ENCODE assay signal across 13 mouse cellular contexts in the genomic region with DNA sequence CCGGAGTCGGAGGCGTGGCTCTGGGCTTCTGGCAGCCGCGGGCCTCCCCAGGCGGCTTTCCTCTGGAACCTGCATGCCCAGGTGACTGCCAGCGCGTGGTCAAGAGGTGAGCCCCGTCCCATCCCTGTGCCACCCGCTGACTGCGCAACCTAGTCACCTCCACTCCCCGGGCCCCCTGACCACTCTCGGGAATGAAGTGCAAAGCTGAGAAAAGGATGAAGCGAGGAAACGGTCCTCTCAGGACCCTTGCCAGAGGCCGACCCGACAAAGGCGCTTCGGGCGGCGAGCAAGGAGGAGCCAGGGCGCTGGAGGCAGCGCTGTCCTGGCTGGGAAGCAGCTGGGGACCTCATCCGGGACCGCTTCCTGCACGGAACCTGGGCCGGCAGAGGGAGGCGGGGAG. TPM values are rescaled to one million over a fixed set of nuclear protein-coding genes. Genes with fewer than 3 reads are reported as not detected.
A peak's percentile ranks its signal among the peaks of the same experiment; 100 is the strongest.
DNase-seq lines count a peak whose midpoint lies in the region; ATAC-seq and TF ChIP-seq lines count a peak whose summit lies in the region.
"Not testable (repeated sequence)": the region's sequence is repeated elsewhere in the genome, so short reads cannot be mapped to it uniquely, and the experiment has no call there.
"Had no signal": no experiment of that assay in that cellular context is flagged by ENCODE, and none has a peak within 500 bp of the region (broad histone marks: within the 10 kb centered on the region; RNA-seq: fewer than 3 reads in every experiment).

No protein-coding gene starts in this region.

- H3K9ac ChIP-seq in heart, embryonic 13.5 days; intestine, embryonic 14.5 days (ENCODE audit: low read length); liver, postnatal 0 days (replicated peaks); stomach, postnatal 0 days (ENCODE audit: low read length): not testable (repeated sequence)

- TF ChIP-seq EP300 in liver, postnatal 0 days (IDR thresholded peaks at IDR 0.05; ENCODE audit: low read depth); stomach, postnatal 0 days (optimal IDR thresholded peaks at IDR 0.05): not testable (repeated sequence)

- H3K4me2 ChIP-seq in heart, embryonic 13.5 days: peak overlapping the region; percentile 66
- peak overlapping the region; percentile 48 for H3K4me2 ChIP-seq in intestine, embryonic 14.5 days (ENCODE audit: low read length)
- not testable (repeated sequence) for H3K4me2 ChIP-seq in liver, postnatal 0 days (ENCODE audit: low read depth, low read length)
- H3K4me2 ChIP-seq in stomach, postnatal 0 days (replicated peaks; ENCODE audit: low read depth): peak overlapping the region; percentile 44

- H3K27ac ChIP-seq in forebrain, embryonic 10.5 days: peak overlapping the region; percentile 67; the same call in 1 of the 2 replicates
- H3K27ac ChIP-seq in heart, embryonic 13.5 days (replicated peaks); intestine, embryonic 14.5 days (ENCODE audit: low read depth); left cerebral cortex, adult 2 months; liver, postnatal 0 days (ENCODE audit: low read depth); stomach, postnatal 0 days (replicated peaks): not testable (repeated sequence)

- intact Hi-C loops in left cerebral cortex, adult 2 months (cut with DNase I): not testable (repeated sequence)

- H3K36me3 ChIP-seq in forebrain, embryonic 10.5 days (replicated peaks); heart, embryonic 13.5 days; intestine, embryonic 14.5 days (ENCODE audit: control insufficient read depth, insufficient read depth, low read length); liver, postnatal 0 days (replicated peaks; ENCODE audit: insufficient read depth, low read length); stomach, postnatal 0 days (ENCODE audit: control insufficient read depth, insufficient read depth, low read length): not testable (repeated sequence)

- not testable (repeated sequence) for TF ChIP-seq CTCF in left cerebral cortex, adult 2 months (IDR thresholded peaks at IDR 0.05); liver, postnatal 0 days (IDR thresholded peaks at IDR 0.05; ENCODE audit: low read depth); stomach, postnatal 0 days (IDR thresholded peaks at IDR 0.05; ENCODE audit: low read depth)

- peak overlapping the region; percentile 56 for H3K4me3 ChIP-seq in forebrain, embryonic 10.5 days
- peak overlapping the region; percentile 49 for H3K4me3 ChIP-seq in heart, embryonic 13.5 days
- H3K4me3 ChIP-seq in intestine, embryonic 14.5 days (ENCODE audit: low read depth, low read length): peak overlapping the region; percentile 26
- H3K4me3 ChIP-seq in left cerebral cortex, adult 2 months: peak overlapping the region; percentile 28
- not testable (repeated sequence) for H3K4me3 ChIP-seq in liver, postnatal 0 days (ENCODE audit: low read depth, low read length)
- H3K4me3 ChIP-seq in stomach, postnatal 0 days (ENCODE audit: low read depth, low read length): peak overlapping the region; percentile 20

- WGBS in forebrain, embryonic 10.5 days: under 1% methylated on average over 21 of the region's 28 CpGs
- 2% methylated on average over 23 of the region's 28 CpGs for WGBS in heart, embryonic 13.5 days
- 4% methylated on average over 15 of the region's 28 CpGs for WGBS in intestine, embryonic 14.5 days
- WGBS in liver, postnatal 0 days (ENCODE audit: insufficient replicate concordance): 2% methylated on average over 16 of the region's 28 CpGs
- WGBS in stomach, postnatal 0 days: 3% methylated on average over 19 of the region's 28 CpGs

- DNase-seq in cerebellum, postnatal 10 days: peak; percentile 7 to 16
- DNase-seq in forebrain, embryonic 10.5 days (ENCODE audit: extremely low spot score, low spot score): peak; percentile 17
- DNase-seq in intestine, embryonic 14.5 days (ENCODE audit: low spot score): peak; percentile 54
- not testable (repeated sequence) for DNase-seq in left cerebral cortex, adult 2 months (ENCODE audit: extremely low spot score in 1 of 2, low spot score in 2 of 2)
- DNase-seq in liver, postnatal 0 days: peak; percentile 7
- peak; percentile 33 for DNase-seq in neural tube, embryonic 10.5 days (ENCODE audit: extremely low spot score, low spot score)
- DNase-seq in stomach, postnatal 0 days (ENCODE audit: low spot score): peak; percentile 11

- H3K4me1 ChIP-seq in forebrain, embryonic 10.5 days; heart, embryonic 13.5 days; intestine, embryonic 14.5 days (replicated peaks; ENCODE audit: control insufficient read depth, insufficient read depth, low read length); liver, postnatal 0 days (ENCODE audit: insufficient read depth); stomach, postnatal 0 days (replicated peaks; ENCODE audit: control insufficient read depth, insufficient read depth): not testable (repeated sequence)

- not testable (repeated sequence) for H3K27me3 ChIP-seq in forebrain, embryonic 10.5 days (ENCODE audit: poor library complexity, severe bottlenecking); heart, embryonic 13.5 days (replicated peaks); intestine, embryonic 14.5 days (replicated peaks; ENCODE audit: control insufficient read depth, insufficient read depth, low read length); liver, postnatal 0 days (ENCODE audit: insufficient read depth, low read length); stomach, postnatal 0 days (ENCODE audit: control insufficient read depth, insufficient read depth, low read length)

- not testable (repeated sequence) for H3K9me3 ChIP-seq in forebrain, embryonic 10.5 days; heart, embryonic 13.5 days; intestine, embryonic 14.5 days (ENCODE audit: control insufficient read depth, low read length); liver, postnatal 0 days (ENCODE audit: low read length); stomach, postnatal 0 days (ENCODE audit: control insufficient read depth, low read length)

- ATAC-seq in heart, embryonic 13.5 days (ENCODE audit: extremely low read depth, insufficient number of reproducible peaks, low FRiP score, low TSS enrichment); intestine, embryonic 14.5 days (replicated peaks; ENCODE audit: low FRiP score, low TSS enrichment, low read depth); liver, postnatal 0 days; stomach, postnatal 0 days (ENCODE audit: low FRiP score, low TSS enrichment): not testable (repeated sequence)

RNA-seq across cellular contexts. Expression of a gene that starts 0.4 kb away (rescaled TPM):
- 0.09 and 0.12 TPM in 2 replicates for polyA plus RNA-seq in forebrain, embryonic 10.5 days (2016; fragmentation: Nextera tagmentation; extraction: Ambion mirVana)
- 0.17 TPM in 1 of 2 replicates, not detected in the other for polyA plus RNA-seq in heart, embryonic 13.5 days (2015; fragmentation: Nextera tagmentation; extraction: Ambion mirVana)
- not detected in 2 replicates for polyA plus RNA-seq in intestine, embryonic 14.5 days (2014; fragmentation: Nextera tagmentation; extraction: Ambion mirVana)
- under 1 TPM; 0.47 to 1.00 TPM for total RNA-seq in left cerebral cortex, adult 2 months (2021)
- polyA plus RNA-seq in liver, postnatal 0 days (2015; fragmentation: Nextera tagmentation; extraction: Ambion mirVana): not detected in 2 replicates
- 0.11 and 0.25 TPM in 2 replicates for polyA plus RNA-seq in stomach, postnatal 0 days (2015; fragmentation: Nextera tagmentation; extraction: Ambion mirVana)
- total RNA-seq: adrenal gland, adult 2 months had no signal
- polyA plus RNA-seq: lung, adult 2 months; Patski had no signal

RNA-seq across cellular contexts. Expression of a gene that starts 49.7 kb away (rescaled TPM):
- not detected in 2 replicates for polyA plus RNA-seq in forebrain, embryonic 10.5 days (2016; fragmentation: Nextera tagmentation; extraction: Ambion mirVana)
- not detected in 2 replicates for polyA plus RNA-seq in heart, embryonic 13.5 days (2015; fragmentation: Nextera tagmentation; extraction: Ambion mirVana)
- not detected in 2 replicates for polyA plus RNA-seq in intestine, embryonic 14.5 days (2014; fragmentation: Nextera tagmentation; extraction: Ambion mirVana)
- not detected for total RNA-seq in left cerebral cortex, adult 2 months (2021)
- not detected in 2 replicates for polyA plus RNA-seq in liver, postnatal 0 days (2015; fragmentation: Nextera tagmentation; extraction: Ambion mirVana)
- not detected in 2 replicates for polyA plus RNA-seq in stomach, postnatal 0 days (2015; fragmentation: Nextera tagmentation; extraction: Ambion mirVana)
- total RNA-seq: adrenal gland, adult 2 months; heart, adult 8-10 months; layer of hippocampus, postnatal 36 days had no signal
- polyA plus RNA-seq: adrenal gland, adult 2 months; lung, adult 2 months; Patski had no signal
